Mouse (Mus musculus): ENCODE measurements around the gene Mob3b.
A peak's percentile ranks its signal among the peaks of the same experiment; 100 is the strongest.
"Not testable (repeated sequence)": the region's sequence is repeated elsewhere in the genome, so short reads cannot be mapped to it uniquely, and the experiment has no call there.

Gene Mob3b

GRCm38 (mm10) chr4:34960781-34961560, 196.3 kb downstream of the Mob3b start:
- DNase-seq: no peak

GRCm38 (mm10) chr4:34959477-34959876, 197.8 kb downstream of the Mob3b start:
- no peak for DNase-seq

GRCm38 (mm10) chr4:34958155-34959028, 198.9 kb downstream of the Mob3b start:
- peak; percentile 45 to 65 for DNase-seq

- DNase-seq: no peak
Measured at GRCm38 (mm10) chr4:34953716-34954115, 203.6 kb downstream of the Mob3b start.

- DNase-seq: no peak
Measured at GRCm38 (mm10) chr4:34947181-34947580, 210.1 kb downstream of the Mob3b start.

GRCm38 (mm10) chr4:34941046-34941445, 216.2 kb downstream of the Mob3b start:
- DNase-seq: no peak

GRCm38 (mm10) chr4:34928386-34928785, 228.9 kb downstream of the Mob3b start:
- DNase-seq: not testable (repeated sequence)

GRCm38 (mm10) chr4:34922177-34922870, 235.0 kb downstream of the Mob3b start:
- peak; percentile 50 to 56 for DNase-seq

- no peak for DNase-seq
Measured at GRCm38 (mm10) chr4:34917400-34917799, 239.9 kb downstream of the Mob3b start.

- no peak for DNase-seq
Measured at GRCm38 (mm10) chr4:34912171-34912570, 245.1 kb downstream of the Mob3b start.

- DNase-seq: no peak
Measured at GRCm38 (mm10) chr4:34911401-34911800, 245.9 kb downstream of the Mob3b start.

- DNase-seq: no peak
Measured at GRCm38 (mm10) chr4:34908127-34908526, 249.2 kb downstream of the Mob3b start.

GRCm38 (mm10) chr4:34907026-34907425, 250.3 kb downstream of the Mob3b start:
- DNase-seq: no peak

- DNase-seq: no peak
Measured at GRCm38 (mm10) chr4:34906151-34906550, 251.1 kb downstream of the Mob3b start.

GRCm38 (mm10) chr4:34905396-34905795, 251.9 kb downstream of the Mob3b start:
- DNase-seq: peak in 1 of 2 experiments; percentile 5

- not testable (repeated sequence) for DNase-seq
Measured at GRCm38 (mm10) chr4:34901582-34901981, 255.7 kb downstream of the Mob3b start.

- no peak for DNase-seq
Measured at GRCm38 (mm10) chr4:34901166-34901565, 256.1 kb downstream of the Mob3b start.

GRCm38 (mm10) chr4:34900155-34900554, 257.1 kb downstream of the Mob3b start:
- no peak for DNase-seq

GRCm38 (mm10) chr4:34899322-34899721, 258.0 kb downstream of the Mob3b start:
- DNase-seq: no peak

Measured in cerebellum, adult 18-20 months (tissue).